Mouse (Mus musculus) stomach, adult 2 months (tissue): ENCODE data around the gene Mest. TPM values are rescaled to one million over a fixed set of nuclear protein-coding genes. Genes with fewer than 3 reads are reported as not detected.

Source experiments
- polyA plus RNA-seq: library from polyadenylated mRNA; depleted of rRNA; stranded (reverse); fragments of >200 nt; gene quantifications from 2 replicates; pipeline ENCODE4 v1.2.3, GENCODE M21; 2012; rRNA removed

Gene Mest
- polyA plus RNA-seq, result 7.2 and 20.9 TPM in 2 replicates

GRCm38 (mm10) chr6:30723331-30723730 lies at the start of gene Mest:
Gene Mest (plus strand): TSS chr6:30723547.

GRCm38 (mm10) chr6:30693350-30693991 lies 29.9 kb upstream of the Mest start, which contains the start of gene Cep41:
Gene Cep41 (minus strand): TSS chr6:30693749.

Other genes starting within 250 kb of the Mest start
- gene Tmem209, start 213.8 kb upstream of the Mest start, polyA plus RNA-seq, result 7.3 and 13.7 TPM in 2 replicates
- gene Ssmem1, start 213.7 kb upstream of the Mest start, polyA plus RNA-seq, result not detected in 2 replicates
- 0.06 TPM in 1 of 2 replicates, not detected in the other for gene Cpa2, start 182.0 kb upstream of the Mest start, polyA plus RNA-seq
- gene Cpa4, start 155.2 kb upstream of the Mest start, polyA plus RNA-seq, result 4.9 and 6.6 TPM in 2 replicates
- 0.24 TPM in 1 of 2 replicates, not detected in the other for gene Cpa5, start 112.5 kb upstream of the Mest start, polyA plus RNA-seq
- 0.22 and 0.45 TPM in 2 replicates for gene Cpa1, start 84.3 kb upstream of the Mest start, polyA plus RNA-seq
- gene Cep41, start 29.8 kb upstream of the Mest start, polyA plus RNA-seq, result 0.62 and 0.71 TPM in 2 replicates
- gene Copg2, start 173.2 kb downstream of the Mest start, polyA plus RNA-seq, result 0.94 and 1.5 TPM in 2 replicates
- not detected in 2 replicates for gene Tsga13, start 192.0 kb downstream of the Mest start, polyA plus RNA-seq
- gene Klf14, start 235.5 kb downstream of the Mest start, polyA plus RNA-seq, result not detected in 2 replicates